Mouse (Mus musculus): Measurements from ENCODE around the gene Naif1. TPM values are rescaled to one million over a fixed set of nuclear protein-coding genes. Genes with fewer than 3 reads are reported as not detected.

The Naif1 gene
- total RNA-seq, 2 experiments from 2014 or later: 4.3 to 5.2 TPM

DNA sequence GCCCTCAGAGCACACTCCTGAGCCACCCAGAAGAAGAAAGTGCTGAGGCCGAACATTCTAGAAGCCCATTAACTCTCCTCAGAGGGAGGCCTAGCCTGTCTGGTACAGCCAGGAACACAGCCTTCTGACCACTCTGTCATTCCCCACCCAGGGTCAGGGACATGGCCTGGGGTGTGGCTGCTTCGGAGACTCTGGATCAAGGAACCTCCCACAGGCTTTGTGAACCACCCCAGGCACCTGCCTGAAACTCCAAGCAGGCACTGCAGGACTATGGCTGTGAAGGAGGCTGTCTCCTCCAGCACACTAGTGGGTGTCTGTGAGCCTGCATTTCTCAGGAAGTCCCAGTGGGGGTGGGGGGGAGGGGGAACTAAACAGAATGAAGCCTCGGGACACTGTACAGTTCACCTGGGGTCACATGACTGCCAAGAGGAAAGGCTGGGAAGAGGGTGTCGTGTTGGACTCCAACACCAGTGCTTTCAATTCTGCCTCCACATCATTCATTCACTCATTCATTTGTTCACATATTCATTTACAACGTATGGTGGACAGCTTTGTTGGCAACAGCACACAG is 51.6 kb downstream of the Naif1 start:
- peak in 1 of 2 experiments; percentile 65 for DNase-seq

- DNase-seq: peak in 1 of 2 experiments; percentile 24
These were observed 52.6 kb downstream of the Naif1 start for GRCm38 (mm10) chr2:32502843-32503242.

- DNase-seq: no peak
These were observed 53.3 kb downstream of the Naif1 start for GRCm38 (mm10) chr2:32503588-32503987.

GRCm38 (mm10) chr2:32505536-32505935 is 55.3 kb downstream of the Naif1 start:
- DNase-seq: no peak

Other genes starting within 250 kb of the Naif1 start
- 10 to 100 TPM; 32.2 to 37.5 TPM for gene Pomt1, start 213.9 kb upstream of the Naif1 start, total RNA-seq (2021)
- 100 to 1,000 TPM; 118 to 120 TPM for gene Uck1, start 190.3 kb upstream of the Naif1 start, total RNA-seq (2021)
- gene Golga2, start 163.1 kb upstream of the Naif1 start, total RNA-seq (2021): 10 to 100 TPM; 73.0 to 74.2 TPM
- gene Swi5, start 162.4 kb upstream of the Naif1 start, total RNA-seq (2021): 100 to 1,000 TPM; 289 to 304 TPM
- 10 to 100 TPM; 59.8 to 66.2 TPM for gene Ciz1, start 98.1 kb upstream of the Naif1 start, total RNA-seq (2021)
- gene Dnm1, start 97.1 kb upstream of the Naif1 start, total RNA-seq (2021): 10 to 100 TPM; 14.8 to 20.3 TPM
- 100 to 1,000 TPM; 175 to 184 TPM for gene 1110008P14Rik, start 68.5 kb upstream of the Naif1 start, total RNA-seq (2021)
- gene Lcn2, start 62.2 kb upstream of the Naif1 start, total RNA-seq (2021): 1 to 10 TPM; 1.1 to 3.9 TPM
- 10 to 100 TPM; 58.2 to 58.7 TPM for gene Ptges2, start 54.6 kb upstream of the Naif1 start, total RNA-seq (2021)
- 10 to 100 TPM; 78.8 to 99.7 TPM for gene Slc25a25, start 988 bp downstream of the Naif1 start, total RNA-seq (2021)
- 10 to 100 TPM; 21.5 to 34.8 TPM for gene Fam102a, start 84.9 kb downstream of the Naif1 start, total RNA-seq (2021)
- gene Dpm2, start 120.4 kb downstream of the Naif1 start, total RNA-seq (2021): 10 to 100 TPM; 60.5 to 61.1 TPM
- not detected for gene Pip5kl1, start 124.3 kb downstream of the Naif1 start, total RNA-seq (2021)
- gene 9430097D07Rik, start 125.2 kb downstream of the Naif1 start, total RNA-seq (2021): not detected
- 10 to 100 TPM in 1 of 2 experiments, 1 to 10 TPM in 1; 7.9 to 11.0 TPM for gene St6galnac4, start 136.6 kb downstream of the Naif1 start, total RNA-seq (2021)
- 10 to 100 TPM; 38.3 to 58.1 TPM for gene St6galnac6, start 149.3 kb downstream of the Naif1 start, total RNA-seq (2021)
- 10 to 100 TPM; 49.4 to 50.0 TPM for gene Ak1, start 171.3 kb downstream of the Naif1 start, total RNA-seq (2021)
- gene Eng, start 196.1 kb downstream of the Naif1 start, total RNA-seq (2021): 10 to 100 TPM; 96.0 to 97.8 TPM